Mouse (Mus musculus) megakaryocyte, embryonic 14.5 days (primary cell): ENCODE results near the gene Ablim2.

Experiments used
- FLI1 ChIP-seq: IDR thresholded peaks from 2 replicates; pipeline ENCODE4 v1.6.1; 2012; ENCODE audit warnings: low read length, inconsistent platforms, mixed read lengths
- GATA1 ChIP-seq: IDR thresholded peaks from 3 replicates; pipeline ENCODE4 v1.6.1; 2012; ENCODE audit warnings: mixed read lengths, low read length, inconsistent platforms, borderline replicate concordance

- TF ChIP-seq GATA1, result no peak
- no peak for TF ChIP-seq FLI1
Observed at GRCm38 (mm10) chr5:35920557-35920956, 162.9 kb downstream of the Ablim2 start.
